Mouse (Mus musculus) heart, embryonic 14.5 days (tissue): ENCODE results near the gene Csde1. TPM values are rescaled to one million over a fixed set of nuclear protein-coding genes. Genes with fewer than 3 reads are reported as not detected.

Experiments
- ATAC-seq: fragments of 200-750 bp; cut with Nextera tagmentation; 2 replicates; pipeline ENCODE4 v1.8.0; 2017; ENCODE audit warnings: low read depth, moderate TSS enrichment; ENCODE audit not compliant: insufficient number of reproducible peaks, insufficient read depth, low FRiP score
- H3K27ac ChIP-seq, 2 experiments: fragments of 200-500 bp in 1 of 2; fragments of 300-500 bp in 1 of 2; sonication (generic) in 1 of 2; replicated peaks in 1 of 2; 2 replicates each; pipeline ENCODE4 v1.5.1; 2012 to 2014; ENCODE audit warnings: low read depth in 2 of 2, low read length in 2 of 2, control low read depth in 1 of 2, mild to moderate bottlenecking in 1 of 2, mixed read lengths in 1 of 2; ENCODE audit not compliant: control insufficient read depth in 1 of 2, insufficient read depth in 1 of 2
- H3K27me3 ChIP-seq: fragments of 300-500 bp; sonication (generic); 2 replicates; pipeline ENCODE4 v1.6.1; 2014; ENCODE audit warnings: mild to moderate bottlenecking, low read length, control low read depth; ENCODE audit not compliant: control insufficient read depth, insufficient read depth
- H3K36me3 ChIP-seq: fragments of 300-500 bp; sonication (generic); 2 replicates; pipeline ENCODE4 v1.6.1; 2014; ENCODE audit warnings: mild to moderate bottlenecking, control low read depth, low read length, mixed read lengths; ENCODE audit not compliant: control insufficient read depth, insufficient read depth
- H3K4me1 ChIP-seq, 2 experiments: fragments of 200-500 bp in 1 of 2; fragments of 300-500 bp in 1 of 2; sonication (generic) in 1 of 2; 2 replicates each; pipeline ENCODE4 v1.6.1; 2012 to 2014; ENCODE audit warnings: low read length in 2 of 2, control low read depth in 1 of 2, mixed read lengths in 1 of 2; ENCODE audit not compliant: control insufficient read depth in 2 of 2, insufficient read depth in 2 of 2
- H3K4me2 ChIP-seq: fragments of 300-500 bp; sonication (generic); 2 replicates; pipeline ENCODE4 v1.6.1; 2014; ENCODE audit warnings: mild to moderate bottlenecking, low read length
- H3K4me3 ChIP-seq, 2 experiments: fragments of 200-500 bp in 1 of 2; fragments of 300-500 bp in 1 of 2; sonication (generic) in 1 of 2; 2 replicates each; pipeline ENCODE4 v1.5.1; 2012 to 2014; ENCODE audit warnings: low read length in 2 of 2, mild to moderate bottlenecking in 2 of 2, control low read depth in 1 of 2, low read depth in 1 of 2, moderate library complexity in 1 of 2; ENCODE audit not compliant: control insufficient read depth in 1 of 2, insufficient read depth in 1 of 2
- H3K9ac ChIP-seq: fragments of 300-500 bp; sonication (generic); 2 replicates; pipeline ENCODE4 v1.6.1; 2014; ENCODE audit warnings: mild to moderate bottlenecking, low read length
- H3K9me3 ChIP-seq: fragments of 300-500 bp; sonication (generic); 2 replicates; pipeline ENCODE4 v1.6.1; 2016; ENCODE audit warnings: low read length, control low read depth; ENCODE audit not compliant: control insufficient read depth
- WGBS: fragments of 180-500 bp; shearing (Covaris S2); extraction: QIAGEN DNeasy Blood & Tissue Kit; methylation state at CpG from one replicate; pipeline ENCODE4 v1.1.7; 2014; 5-methylcytosine and 5-hydroxymethylcytosine counted together
- polyA plus RNA-seq: library from polyadenylated mRNA; unstranded; fragments of >200 nt; fragmentation: Nextera tagmentation; extraction: Ambion mirVana; gene quantifications from 2 replicates; pipeline ENCODE4 v1.2.1, GENCODE M21; 2014

Csde1 gene
- polyA plus RNA-seq, 1 experiment from 2014 or later = 364 TPM

DNA sequence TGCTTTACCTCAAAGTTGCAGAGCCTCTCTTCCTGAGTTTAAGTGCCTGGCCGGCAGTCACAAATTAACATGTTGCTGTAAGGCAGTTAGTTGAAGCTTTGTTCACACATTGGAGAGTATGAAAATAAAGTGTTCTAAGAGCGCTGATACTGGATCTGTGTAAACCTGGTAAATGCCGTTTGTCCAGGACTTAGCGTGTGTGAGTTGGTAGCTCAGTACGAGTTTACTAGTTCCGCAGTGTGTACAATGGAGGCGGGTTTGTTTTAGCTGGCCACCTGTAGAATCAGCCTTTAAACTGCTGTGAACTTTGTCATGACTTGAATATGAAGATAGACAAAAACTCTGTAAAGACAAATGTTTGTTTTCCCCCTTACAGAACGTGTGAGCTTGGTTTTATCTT lies 46.7 kb downstream of the Csde1 start:
- Histone ChIP-seq H3K36me3 (peaks cover 72% of the 10 kb centered on the region), H3K9ac (no peak overlapping the region), H3K4me2 (no peak overlapping the region), H3K9me3 (no peaks in the 10 kb centered on the region), H3K4me1 (no peaks in the 10 kb centered on the region), H3K27me3 (no peaks in the 10 kb centered on the region), H3K27ac (no peak overlapping the region), H3K4me3 (no peak overlapping the region)
- 91% methylated on average over 8 of the region's 8 CpGs for WGBS
- no peak for ATAC-seq

DNA sequence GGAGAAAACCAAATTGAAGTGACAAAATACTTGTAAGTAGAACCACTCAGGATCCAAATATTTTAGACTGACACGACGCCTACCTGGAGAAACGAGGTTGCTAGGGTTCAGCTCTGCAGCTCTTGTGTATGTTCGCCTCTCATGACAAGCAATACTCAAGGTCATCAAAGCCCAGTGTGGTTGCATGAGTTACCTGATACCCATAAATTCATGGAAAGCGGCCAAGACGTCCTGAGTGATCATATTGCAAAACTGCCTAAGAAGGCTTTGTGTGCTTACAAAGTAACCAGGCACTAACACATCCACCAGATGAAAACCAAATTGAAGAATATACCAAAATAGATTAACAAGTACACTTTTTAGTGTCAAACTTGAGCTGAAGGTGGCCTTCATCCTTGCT lies 48.7 kb downstream of the Csde1 start:
- Histone ChIP-seq H3K27ac (no peak overlapping the region), H3K36me3 (peaks cover 51% of the 10 kb centered on the region), H3K9me3 (no peaks in the 10 kb centered on the region), H3K9ac (no peak overlapping the region), H3K4me1 (no peaks in the 10 kb centered on the region), H3K4me3 (no peak overlapping the region), H3K27me3 (no peaks in the 10 kb centered on the region), H3K4me2 (no peak overlapping the region)
- no peak for ATAC-seq
- 86% methylated on average over 6 of the region's 6 CpGs for WGBS

DNA sequence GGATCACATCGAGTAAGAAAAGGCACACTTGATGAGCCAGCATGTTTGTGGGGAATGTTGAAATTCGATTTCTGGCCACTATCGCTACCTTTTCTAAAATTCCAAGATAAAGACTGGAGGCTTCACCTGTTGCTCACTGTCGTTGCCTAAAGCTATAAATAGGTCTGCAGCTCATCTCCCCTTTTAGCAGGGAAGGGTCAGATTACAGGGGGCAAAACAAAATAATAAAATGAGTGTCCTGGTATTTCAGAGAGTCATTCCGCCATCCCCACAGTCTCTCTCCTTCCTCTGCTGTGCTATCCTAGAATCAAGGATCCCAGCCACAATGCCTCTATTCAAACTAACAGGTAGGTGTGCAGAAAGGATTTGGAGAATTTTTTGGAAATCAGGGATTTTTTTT lies 53.5 kb downstream of the Csde1 start, which contains the start of gene Ampd1:
Gene Ampd1 (plus strand): TSS at position 244 of the 400 bp plus-strand sequence.
- H3K9ac ChIP-seq = no peak within 1 kb of the TSS
- WGBS = 42% methylated on average over 5 of the region's 5 CpGs
- H3K36me3 ChIP-seq = peaks cover 7% of the 10 kb centered on the region
- no peak within 1 kb of the TSS for H3K4me3 ChIP-seq
- no peaks in the 10 kb centered on the region for H3K9me3 ChIP-seq
- no peaks in the 10 kb centered on the region for H3K27me3 ChIP-seq
- ATAC-seq = no peak
- H3K27ac ChIP-seq = no peak within 1 kb of the TSS
- no peaks in the 10 kb centered on the region for H3K4me1 ChIP-seq
- no peak within 1 kb of the TSS for H3K4me2 ChIP-seq

DNA sequence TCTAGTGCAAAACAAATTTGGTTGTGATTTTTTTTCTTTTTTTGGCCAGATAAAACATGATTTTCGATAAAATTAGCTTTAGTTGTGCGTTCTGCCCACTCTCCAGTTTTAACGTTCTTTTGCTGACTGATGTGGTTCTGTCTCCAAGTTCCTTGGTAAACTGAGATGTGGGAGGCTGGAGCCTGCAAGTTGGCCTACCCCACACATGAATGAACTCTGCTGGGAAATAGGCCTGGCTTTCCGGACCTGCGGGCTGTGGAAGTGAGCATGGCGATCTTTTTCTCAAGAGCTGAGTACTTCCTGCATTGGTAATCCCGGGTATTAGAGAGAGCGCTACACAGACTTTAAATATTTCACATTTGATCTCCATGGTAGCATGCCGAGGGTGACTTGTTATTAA lies 55.6 kb downstream of the Csde1 start:
- no peak for ATAC-seq
- WGBS = 84% methylated on average over 9 of the region's 9 CpGs
- no peak overlapping the region for H3K4me2 ChIP-seq
- no peak overlapping the region for H3K4me3 ChIP-seq
- H3K27me3 ChIP-seq = no peaks in the 10 kb centered on the region
- H3K4me1 ChIP-seq = peaks cover 1 to 2% of the 10 kb centered on the region in 2 experiments; a peak in 3 of 4 replicates
- no peaks in the 10 kb centered on the region for H3K36me3 ChIP-seq
- no peak overlapping the region for H3K9ac ChIP-seq
- no peak overlapping the region for H3K27ac ChIP-seq
- H3K9me3 ChIP-seq = no peaks in the 10 kb centered on the region

DNA sequence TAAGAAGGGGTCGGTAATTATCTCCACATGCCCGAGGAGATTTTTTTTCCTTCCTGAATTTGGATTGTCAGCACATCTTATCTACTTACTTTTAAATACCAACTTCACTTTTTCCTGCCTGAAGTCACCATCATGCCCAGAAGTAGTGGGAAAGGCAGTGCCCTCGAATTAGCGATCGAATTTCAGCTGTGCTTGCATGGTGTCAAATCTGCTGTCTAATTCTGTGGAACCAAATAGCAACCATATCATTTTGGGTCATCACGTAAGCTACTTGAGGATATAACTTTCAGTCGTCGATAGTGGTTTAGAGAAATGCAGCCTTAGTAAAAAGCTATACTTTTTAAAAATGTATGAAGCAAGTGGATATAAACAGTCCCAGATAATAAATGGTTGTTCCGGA lies 56.2 kb downstream of the Csde1 start:
- no peak for ATAC-seq
- Histone ChIP-seq H3K4me2 (no peak overlapping the region), H3K4me1 (peaks cover 5 to 7% of the 10 kb centered on the region in 2 experiments), H3K27me3 (no peaks in the 10 kb centered on the region), H3K27ac (no peak overlapping the region), H3K9me3 (no peaks in the 10 kb centered on the region), H3K36me3 (no peaks in the 10 kb centered on the region), H3K4me3 (no peak overlapping the region), H3K9ac (no peak overlapping the region)
- WGBS = 80% methylated on average over 9 of the region's 9 CpGs

DNA sequence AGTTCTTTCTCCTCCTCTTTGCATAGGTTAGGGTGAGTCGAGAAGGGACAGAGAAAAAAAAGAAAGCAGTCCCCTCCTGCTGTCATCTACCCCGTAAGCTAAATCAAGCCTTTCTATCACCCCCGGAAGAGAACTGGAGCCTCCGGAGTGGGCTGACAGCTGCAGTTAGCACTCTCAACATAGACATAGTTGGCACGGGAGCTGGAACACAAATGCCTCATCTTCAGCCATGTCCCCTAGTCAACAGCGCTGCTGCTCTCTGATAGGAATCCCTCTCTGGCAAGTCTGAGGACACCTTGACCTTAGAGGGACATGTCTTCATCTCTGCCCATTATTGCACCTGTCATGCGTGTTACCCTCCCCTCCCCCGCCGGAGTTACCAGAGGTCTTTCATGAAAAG lies 59.1 kb downstream of the Csde1 start:
- Histone ChIP-seq H3K4me3 (no peak overlapping the region), H3K27me3 (no peaks in the 10 kb centered on the region), H3K4me1 (peaks cover 11 to 23% of the 10 kb centered on the region in 2 experiments), H3K9ac (no peak overlapping the region), H3K9me3 (no peaks in the 10 kb centered on the region), H3K36me3 (no peaks in the 10 kb centered on the region), H3K4me2 (no peak overlapping the region), H3K27ac (no peak overlapping the region)
- 65% methylated on average over 9 of the region's 9 CpGs for whole genome bisulfite sequencing
- ATAC-seq = no peak

DNA sequence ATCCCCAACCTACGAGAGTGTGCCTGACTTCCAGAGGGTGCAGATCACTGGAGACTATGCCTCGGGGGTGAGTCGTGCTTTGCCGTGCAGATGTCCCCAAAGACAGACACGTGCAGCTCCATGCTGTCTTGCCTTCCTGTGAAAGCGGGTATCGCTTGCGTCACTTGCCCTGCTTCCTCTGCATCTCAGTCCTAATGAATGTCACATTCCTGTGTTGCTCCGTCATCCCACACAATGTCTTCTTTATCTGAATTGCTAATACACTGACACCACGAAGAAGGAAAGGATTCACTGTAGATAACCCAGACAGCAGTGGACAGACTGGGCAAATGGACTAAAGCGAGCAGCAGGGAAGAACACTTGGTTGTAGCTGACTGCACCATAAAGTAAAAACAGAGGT lies 60.8 kb downstream of the Csde1 start:
- 36% methylated on average over 11 of the region's 11 CpGs for WGBS
- no peaks in the 10 kb centered on the region for H3K36me3 ChIP-seq
- no peaks in the 10 kb centered on the region for H3K27me3 ChIP-seq
- no peak overlapping the region for H3K9ac ChIP-seq
- H3K9me3 ChIP-seq = no peaks in the 10 kb centered on the region
- H3K4me1 ChIP-seq = peaks cover 11 to 23% of the 10 kb centered on the region in 2 experiments
- no peak overlapping the region for H3K4me2 ChIP-seq
- no peak overlapping the region for H3K27ac ChIP-seq
- ATAC-seq = no peak
- no peak overlapping the region for H3K4me3 ChIP-seq

DNA sequence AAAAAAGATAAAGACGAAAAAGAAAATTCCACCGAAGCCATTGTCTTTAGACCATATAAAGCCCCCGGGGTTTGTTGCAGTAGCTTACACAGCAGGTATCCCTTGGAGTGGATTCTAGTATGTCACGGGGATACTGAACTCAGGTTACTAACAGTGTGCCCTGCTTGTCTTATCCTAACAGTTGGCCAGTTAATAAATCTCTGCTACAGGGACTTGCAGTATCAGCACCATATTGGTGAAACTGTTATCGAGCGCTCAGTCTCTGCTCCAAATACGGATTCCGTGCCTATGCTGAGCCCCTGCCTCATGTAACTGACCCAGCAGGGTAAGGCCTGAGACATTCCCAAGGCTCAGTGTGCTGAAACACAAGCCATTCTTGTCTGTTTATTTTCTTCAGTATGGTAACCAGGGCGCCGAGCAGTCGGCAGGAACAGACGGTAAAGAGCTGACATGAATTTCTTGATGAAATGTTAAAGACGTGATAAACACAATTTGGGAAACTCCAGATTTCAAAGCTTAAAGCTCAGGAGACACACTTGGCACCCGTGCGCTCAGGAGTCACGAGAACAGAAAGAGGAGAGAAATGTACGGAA lies 61.7 kb downstream of the Csde1 start:
- Histone ChIP-seq H3K4me1 (peaks cover 11 to 23% of the 10 kb centered on the region in 2 experiments), H3K36me3 (no peaks in the 10 kb centered on the region), H3K4me3 (no peak overlapping the region), H3K4me2 (no peak overlapping the region), H3K9ac (no peak overlapping the region), H3K9me3 (no peaks in the 10 kb centered on the region), H3K27me3 (no peaks in the 10 kb centered on the region), H3K27ac (no peak overlapping the region)
- WGBS = 77% methylated on average over 17 of the region's 17 CpGs
- no peak for ATAC-seq
